Mouse (Mus musculus) gastrocnemius, adult 2 months (tissue): Measurements from ENCODE around the gene Scgb1b29. TPM values are rescaled to one million over a fixed set of nuclear protein-coding genes. Genes with fewer than 3 reads are reported as not detected.
"Not testable (repeated sequence)": the region's sequence is repeated elsewhere in the genome, so short reads cannot be mapped to it uniquely, and the experiment has no call there.

Experiments
- DNase-seq: peaks from one replicate; pipeline ENCODE4 v3.0.0; 2022
- H3K27ac ChIP-seq: fragments of 200-600 bp; 2 replicates; pipeline ENCODE4 v1.8.1; 2022; ENCODE audit warnings: mild to moderate bottlenecking
- H3K4me3 ChIP-seq: fragments of 200-600 bp; 2 replicates; pipeline ENCODE4 v1.8.1; 2022; ENCODE audit warnings: mild to moderate bottlenecking, moderate library complexity
- intact Hi-C: fragments of 180-260 bp; cut with DNase I; formaldehyde crosslinking; loops from one replicate; pipeline ENCODE4 v1.15.1; 2025
- long read RNA-seq, 2 experiments: library from polyadenylated mRNA; stranded (forward); transcript quantifications; one replicate each; pipeline ENCODE4 v2.0.0; 2021
- total RNA-seq, 2 experiments: library from RNA; stranded (reverse); gene quantifications; 2 replicates each; pipeline ENCODE4 v1.2.3; 2021

Gene Scgb1b29
- total RNA-seq, result not detected
- long read RNA-seq, experiment 1, result 0 reads
- long read RNA-seq, experiment 2, result 0 reads

DNA sequence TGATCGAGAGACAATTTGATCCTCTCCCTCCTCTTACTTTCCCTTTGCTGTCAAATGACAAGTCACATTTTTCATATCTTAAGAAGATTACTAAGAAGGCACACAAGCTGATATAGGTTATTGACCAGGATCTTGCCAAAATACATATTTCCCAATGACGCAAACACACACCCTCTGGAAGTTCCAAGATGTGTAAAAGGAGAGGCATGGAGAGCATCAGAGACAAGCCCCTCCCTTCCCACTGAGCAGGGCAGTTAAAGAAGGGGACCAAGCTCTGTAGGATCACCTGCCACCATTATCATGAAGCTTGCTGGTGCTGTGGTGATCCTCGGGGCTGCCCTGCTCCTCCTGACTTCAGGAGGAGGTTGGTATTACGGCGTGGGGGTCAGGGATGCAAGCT lies at the start of gene Scgb1b29:
Gene Scgb1b29, plus strand, starts transcription at position 301 of the 400 bp plus-strand sequence.
- H3K4me3 ChIP-seq, DNase-seq, intact Hi-C loops, H3K27ac ChIP-seq: not testable (repeated sequence)

DNA sequence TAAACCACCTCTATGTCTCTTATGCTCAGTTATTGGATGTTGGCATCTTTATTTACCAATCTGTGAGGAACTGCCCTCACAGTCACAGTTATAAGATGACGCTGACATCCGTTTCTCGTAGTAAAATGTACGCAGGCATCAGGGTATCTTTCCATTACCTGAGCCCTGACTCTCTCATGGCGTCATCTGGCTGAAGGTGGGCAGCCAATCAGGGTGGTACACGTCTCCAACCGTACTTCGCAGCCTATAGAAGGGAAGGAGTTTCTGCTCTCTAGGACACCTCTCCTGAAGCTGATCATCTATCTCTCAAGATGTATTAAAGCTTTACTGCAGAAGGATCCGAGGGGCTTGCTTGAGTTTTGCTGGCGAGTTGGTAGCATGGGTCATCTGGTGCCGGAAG lies 12.7 kb upstream of the Scgb1b29 start:
- H3K27ac ChIP-seq, DNase-seq, intact Hi-C loops, H3K4me3 ChIP-seq: not testable (repeated sequence)

Other genes with a start within 250 kb of the Scgb1b29 start
- gene Scgb2b11, start 230.4 kb upstream of the Scgb1b29 start, total RNA-seq, result not detected
- gene Scgb1b11, start 218.7 kb upstream of the Scgb1b29 start, total RNA-seq, result not detected
- not detected for gene Scgb2b12, start 114.3 kb upstream of the Scgb1b29 start, total RNA-seq
- gene Scgb1b12, start 107.4 kb upstream of the Scgb1b29 start, total RNA-seq, result not detected